ENCODE assay signal across 8 mouse cellular contexts in the genomic region with DNA sequence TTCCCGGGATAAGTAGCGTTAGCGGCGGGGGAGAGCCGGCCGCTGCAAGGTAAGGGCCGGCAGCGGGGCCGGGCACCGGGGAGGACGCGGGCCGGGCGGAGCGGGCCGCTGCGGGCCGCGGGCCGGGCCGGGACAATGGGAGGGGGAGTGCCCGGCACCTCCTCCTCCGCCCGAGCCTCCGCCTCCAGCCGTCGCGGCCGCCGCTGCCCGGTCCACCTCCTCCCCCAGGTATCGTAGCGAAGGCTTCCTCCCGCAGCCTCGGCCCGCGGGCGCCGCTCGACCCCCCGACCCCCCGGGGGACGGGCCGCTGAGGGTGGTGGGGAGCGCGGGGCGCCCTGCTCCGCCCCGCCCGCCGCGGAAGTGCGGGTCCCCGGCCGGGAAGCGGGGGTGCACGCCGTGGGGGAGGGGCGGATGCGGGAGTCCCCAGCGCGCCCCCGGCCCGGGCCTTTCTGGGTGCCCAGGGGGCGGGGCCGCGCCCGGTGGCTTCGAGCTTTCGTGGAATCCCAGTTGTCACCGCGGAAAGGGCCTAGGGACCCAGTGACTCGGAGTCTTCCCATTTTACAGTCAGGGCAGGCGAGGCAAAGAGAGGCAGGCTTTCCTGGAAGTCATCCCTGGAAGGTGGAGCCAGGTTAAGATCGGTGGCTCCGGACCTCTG. TPM values are rescaled to one million over a fixed set of nuclear protein-coding genes. Genes with fewer than 3 reads are reported as not detected.
DNase-seq lines count a peak whose midpoint lies in the region; ATAC-seq and TF ChIP-seq lines count a peak whose summit lies in the region.

No protein-coding gene starts in this region.

- H3K27ac ChIP-seq in embryonic facial prominence, embryonic 11.5 days (replicated peaks; ENCODE audit: low read depth, low read length): peak overlapping the region; percentile 97
- H3K27ac ChIP-seq in heart, embryonic 12.5 days (ENCODE audit: poor library complexity, severe bottlenecking): peak overlapping the region; percentile 99
- H3K27ac ChIP-seq in kidney, postnatal 0 days: peak overlapping the region; percentile 99

- peak overlapping the region; percentile 96 for H3K9ac ChIP-seq in embryonic facial prominence, embryonic 11.5 days (replicated peaks; ENCODE audit: low read length)
- peak overlapping the region; percentile 99 for H3K9ac ChIP-seq in heart, embryonic 12.5 days
- H3K9ac ChIP-seq in kidney, postnatal 0 days (ENCODE audit: low read depth, low read length): peak overlapping the region; percentile 92

- H3K36me3 ChIP-seq in embryonic facial prominence, embryonic 11.5 days (replicated peaks; ENCODE audit: control insufficient read depth, insufficient read depth, low read depth, low read length): no peaks in the 10 kb centered on the region
- H3K36me3 ChIP-seq in heart, embryonic 12.5 days: no peaks in the 10 kb centered on the region
- no peaks in the 10 kb centered on the region for H3K36me3 ChIP-seq in kidney, postnatal 0 days (ENCODE audit: insufficient read depth, low read length)

- peak; percentile 87 to 96 for DNase-seq in adrenal gland, adult (ENCODE audit: inconsistent age in 2 of 2, low spot score in 1 of 2)
- peak; percentile 62 for DNase-seq in embryonic facial prominence, embryonic 11.5 days (ENCODE audit: low spot score)
- DNase-seq in kidney, postnatal 0 days (ENCODE audit: low spot score): peak; percentile 72
- peak; percentile 73 for DNase-seq in lung, postnatal 14 days
- DNase-seq in spleen, adult 12 weeks (ENCODE audit: low spot score): peak; percentile 6

- TF ChIP-seq CTCF in kidney, postnatal 0 days (IDR thresholded peaks at IDR 0.05; ENCODE audit: low read depth): no peak

- 0% methylated on average over 41 of the region's 76 CpGs for WGBS in embryonic facial prominence, embryonic 11.5 days
- under 1% methylated on average over 50 of the region's 76 CpGs for WGBS in heart, embryonic 12.5 days
- under 1% methylated on average over 56 of the region's 76 CpGs for WGBS in kidney, postnatal 0 days

- no peaks in the 10 kb centered on the region for H3K27me3 ChIP-seq in embryonic facial prominence, embryonic 11.5 days (ENCODE audit: control insufficient read depth, insufficient read depth, low read length)
- H3K27me3 ChIP-seq in heart, embryonic 12.5 days (replicated peaks): no peaks in the 10 kb centered on the region
- no peaks in the 10 kb centered on the region for H3K27me3 ChIP-seq in kidney, postnatal 0 days (ENCODE audit: insufficient read depth, low read length)

- H3K4me1 ChIP-seq in embryonic facial prominence, embryonic 11.5 days (ENCODE audit: control insufficient read depth, insufficient read depth, low read length): peaks cover 2% of the 10 kb centered on the region; the same call in 1 of the 2 replicates
- peaks cover 56% of the 10 kb centered on the region for H3K4me1 ChIP-seq in heart, embryonic 12.5 days (replicated peaks)
- peaks cover 30% of the 10 kb centered on the region for H3K4me1 ChIP-seq in kidney, postnatal 0 days (replicated peaks; ENCODE audit: insufficient read depth, low read length)

- H3K9me3 ChIP-seq in embryonic facial prominence, embryonic 11.5 days (replicated peaks; ENCODE audit: control insufficient read depth, low read length): no peaks in the 10 kb centered on the region
- H3K9me3 ChIP-seq in heart, embryonic 12.5 days (replicated peaks): no peaks in the 10 kb centered on the region
- H3K9me3 ChIP-seq in kidney, postnatal 0 days (replicated peaks; ENCODE audit: low read length): no peaks in the 10 kb centered on the region

- peak overlapping the region; percentile 98 for H3K4me3 ChIP-seq in embryonic facial prominence, embryonic 11.5 days (ENCODE audit: low read depth, low read length)
- H3K4me3 ChIP-seq in heart, embryonic 12.5 days: peak overlapping the region; percentile 94
- H3K4me3 ChIP-seq in kidney, postnatal 0 days (replicated peaks; ENCODE audit: low read depth, low read length): peak overlapping the region; percentile 77

- peak; percentile 39 for ATAC-seq in CD4-positive, CD25-positive, alpha-beta regulatory T cell, adult 4 months
- ATAC-seq in embryonic facial prominence, embryonic 11.5 days (replicated peaks; ENCODE audit: insufficient number of reproducible peaks, low FRiP score, low TSS enrichment, low read depth): peak; percentile 63
- ATAC-seq in heart, embryonic 12.5 days (ENCODE audit: insufficient number of reproducible peaks, low FRiP score): peak; percentile 68
- peak; percentile 42 for ATAC-seq in kidney, postnatal 0 days (replicated peaks; ENCODE audit: low FRiP score, low read depth)
- no peak for ATAC-seq in erythroid progenitor cell, adult 5-6 weeks (replicated peaks; ENCODE audit: low FRiP score, poor library complexity, severe bottlenecking)

- peak overlapping the region; percentile 80 for H3K4me2 ChIP-seq in embryonic facial prominence, embryonic 11.5 days (ENCODE audit: low read depth, low read length)
- peak overlapping the region; percentile 87 for H3K4me2 ChIP-seq in heart, embryonic 12.5 days
- H3K4me2 ChIP-seq in kidney, postnatal 0 days (ENCODE audit: low read length): peak overlapping the region; percentile 79

RNA-seq across cellular contexts. Expression of a gene that starts 0.4 kb away (rescaled TPM):
- 10 to 100 TPM; 22.3 to 28.2 TPM for polyA plus RNA-seq in CD4-positive, CD25-positive, alpha-beta regulatory T cell, adult 4 months (2017; shearing (Covaris generic))
- polyA plus RNA-seq in embryonic facial prominence, embryonic 11.5 days (2014; fragmentation: Nextera tagmentation; extraction: Ambion mirVana): 23.3 and 27.7 TPM in 2 replicates
- polyA plus RNA-seq in heart, embryonic 12.5 days (2016; fragmentation: Nextera tagmentation; extraction: Ambion mirVana): 50.0 and 58.0 TPM in 2 replicates
- 32.9 and 39.5 TPM in 2 replicates for polyA plus RNA-seq in kidney, postnatal 0 days (2015; fragmentation: Nextera tagmentation; extraction: Ambion mirVana)
- 2.1 and 2.9 TPM in 2 replicates for total RNA-seq in erythroid progenitor cell, adult 5-6 weeks (2015; ENCODE audit: low replicate concordance)
- total RNA-seq in erythroid progenitor cell, adult 5-6 weeks (2017; ENCODE audit: low replicate concordance): 0.76 and 0.77 TPM in 2 replicates

Comparison
In these comparisons a context has a peak if more than half of its experiments do, and no peak if none do; other contexts are left out.
1. DNase-seq: peak in every context shown above with its lines; median percentile 92 in adrenal gland, adult; 73 in lung, postnatal 14 days; 72 in kidney, postnatal 0 days; 62 in embryonic facial prominence, embryonic 11.5 days; 6 in spleen, adult 12 weeks.